Mouse (Mus musculus) intestine, postnatal 0 days (tissue): ENCODE measurements around the gene Cebpb. TPM values are rescaled to one million over a fixed set of nuclear protein-coding genes. Genes with fewer than 3 reads are reported as not detected.

Source experiments
- ATAC-seq: fragments of 200-750 bp; cut with Nextera tagmentation; 2 replicates; pipeline ENCODE4 v1.8.0; 2017; ENCODE audit warnings: mild to moderate bottlenecking, moderate TSS enrichment, moderate library complexity
- H3K27ac ChIP-seq: fragments of 300-500 bp; sonication (generic); 2 replicates; pipeline ENCODE4 v1.5.1; 2014; ENCODE audit warnings: mild to moderate bottlenecking, low read depth, low read length, moderate library complexity
- H3K27me3 ChIP-seq: fragments of 300-500 bp; sonication (generic); replicated peaks from 2 replicates; pipeline ENCODE4 v1.6.1; 2014; ENCODE audit warnings: low read length, mixed read lengths; ENCODE audit not compliant: control insufficient read depth, insufficient read depth
- H3K36me3 ChIP-seq: fragments of 300-500 bp; sonication (generic); 2 replicates; pipeline ENCODE4 v1.6.1; 2014; ENCODE audit warnings: mild to moderate bottlenecking, moderate library complexity; ENCODE audit not compliant: control insufficient read depth, insufficient read depth
- H3K4me1 ChIP-seq: fragments of 300-500 bp; sonication (generic); replicated peaks from 2 replicates; pipeline ENCODE4 v1.6.1; 2014; ENCODE audit warnings: antibody characterized with exemption, low read length, mixed read lengths; ENCODE audit not compliant: control insufficient read depth, insufficient read depth
- H3K4me2 ChIP-seq: fragments of 300-500 bp; sonication (generic); replicated peaks from 2 replicates; pipeline ENCODE4 v1.6.1; 2014; ENCODE audit warnings: low read depth, mild to moderate bottlenecking, moderate library complexity
- H3K4me3 ChIP-seq: fragments of 300-500 bp; sonication (generic); 2 replicates; pipeline ENCODE4 v1.5.1; 2014; ENCODE audit warnings: low read depth, low read length
- H3K9ac ChIP-seq: fragments of 300-500 bp; sonication (generic); 2 replicates; pipeline ENCODE4 v1.6.1; 2014; ENCODE audit warnings: mild to moderate bottlenecking, low read depth, low read length
- H3K9me3 ChIP-seq: fragments of 300-500 bp; sonication (generic); 2 replicates; pipeline ENCODE4 v1.6.1; 2016; ENCODE audit warnings: mixed run types; ENCODE audit not compliant: control insufficient read depth
- CTCF ChIP-seq: sonication (generic); IDR thresholded peaks from 2 replicates; pipeline ENCODE4 v1.5.1; 2016; ENCODE audit warnings: low read depth, mild to moderate bottlenecking, control low read depth, antibody characterized with exemption, moderate library complexity
- WGBS: fragments of 180-500 bp; shearing (Covaris S2); extraction: QIAGEN DNeasy Blood & Tissue Kit; methylation state at CpG from one replicate; pipeline ENCODE4 v1.1.7; 2014; 5-methylcytosine and 5-hydroxymethylcytosine counted together
- polyA plus RNA-seq: library from polyadenylated mRNA; unstranded; fragments of >200 nt; fragmentation: Nextera tagmentation; extraction: Ambion mirVana; gene quantifications from 2 replicates; pipeline ENCODE4 v1.2.1, GENCODE M21; 2015

Cebpb gene
- polyA plus RNA-seq, 1 experiment from 2014 or later, result 52.6 TPM

DNA sequence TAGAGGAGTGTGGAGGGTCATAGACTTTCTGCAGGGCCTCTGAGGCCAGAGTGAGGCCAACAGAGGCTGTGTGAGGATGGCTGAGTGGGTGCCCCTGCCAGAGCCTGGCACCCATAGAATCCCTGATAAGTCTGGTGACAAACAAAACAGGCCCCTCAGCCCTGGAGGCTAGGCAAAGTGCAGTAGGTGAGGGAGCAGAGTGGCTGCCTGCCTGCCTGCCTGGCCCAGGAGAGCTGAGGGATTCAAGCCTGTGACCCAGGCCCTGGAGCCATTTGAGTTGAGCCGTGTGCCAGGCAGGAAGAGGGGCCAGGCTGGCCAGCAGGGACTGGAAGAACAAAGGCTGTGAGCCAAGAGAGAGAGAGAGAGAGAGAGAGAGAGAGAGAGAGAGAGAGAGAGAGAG is 5.5 kb downstream of the Cebpb start:
- H3K4me1 ChIP-seq, result 0 out of 2 replicates have a peak, but pooled peaks cover 6% of the 10 kb centered on the region

DNA sequence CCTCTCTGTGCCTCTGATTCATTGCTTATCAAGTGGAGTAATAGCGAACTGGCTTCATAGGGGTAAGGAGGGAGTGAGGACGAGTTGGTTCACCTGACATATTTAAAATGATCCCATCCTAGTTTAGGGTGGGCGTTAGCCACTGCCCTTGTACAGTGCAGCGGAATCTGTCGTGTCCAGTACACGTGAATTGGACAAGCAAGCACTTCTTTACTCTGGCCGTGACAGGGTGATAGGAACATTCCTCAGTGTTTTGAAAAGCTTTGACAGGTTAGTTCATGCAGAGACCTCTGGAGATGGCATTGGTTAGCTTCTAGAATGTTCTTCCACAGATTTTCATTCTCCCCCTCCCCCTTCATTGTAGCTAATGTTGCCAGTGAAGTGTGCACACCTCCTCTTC is 6.2 kb downstream of the Cebpb start:
- Histone ChIP-seq H3K4me3 (no peak overlapping the region), H3K27me3 (no peaks in the 10 kb centered on the region), H3K4me2 (no peak overlapping the region), H3K36me3 (peaks cover 6% of the 10 kb centered on the region; the same call in 1 of the 2 replicates), H3K4me1 (0 out of 2 replicates have a peak, but pooled peaks cover 6% of the 10 kb centered on the region), H3K27ac (peak overlapping the region; percentile 68; the same call in 1 of the 2 replicates), H3K9me3 (no peaks in the 10 kb centered on the region), H3K9ac (no peak overlapping the region)
- 94% methylated on average over 7 of the region's 7 CpGs for WGBS
- no peak for ATAC-seq
- no peak for TF ChIP-seq CTCF

More for the DNA sequence above, 5.5 kb downstream of the Cebpb start:
- Histone ChIP-seq H3K27me3 (no peaks in the 10 kb centered on the region), H3K4me3 (no peak overlapping the region), H3K27ac (no peak overlapping the region; the same call in 1 of the 2 replicates), H3K4me2 (no peak overlapping the region), H3K36me3 (peaks cover 6% of the 10 kb centered on the region; the same call in 1 of the 2 replicates), H3K9ac (no peak overlapping the region), H3K9me3 (no peaks in the 10 kb centered on the region)
- no peak for ATAC-seq
- no peak for TF ChIP-seq CTCF
- WGBS, result 42% methylated on average over 1 of the region's 1 CpGs

DNA sequence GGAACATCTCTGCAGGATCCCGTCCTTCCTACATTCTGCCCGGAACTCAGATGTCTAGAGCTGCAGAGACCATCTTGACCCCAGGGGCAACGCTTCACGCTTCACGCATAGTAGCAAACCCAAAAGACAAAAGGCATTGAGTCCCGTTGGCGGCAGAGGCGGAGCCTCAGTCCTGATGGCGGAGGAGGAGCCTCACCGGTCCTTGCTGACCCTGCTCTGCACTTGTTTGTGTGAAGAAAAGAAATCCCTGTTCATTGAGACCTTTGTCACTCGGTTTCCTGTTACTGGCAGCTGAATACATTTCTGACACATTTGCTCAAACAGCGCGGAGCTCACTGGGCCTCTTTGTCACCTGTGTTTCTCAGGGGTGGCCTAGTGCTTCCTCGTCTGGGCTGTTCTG is 6.8 kb downstream of the Cebpb start:
- peak; percentile 31 for ATAC-seq
- H3K4me1 ChIP-seq, result 0 out of 2 replicates have a peak, but pooled peaks cover 6% of the 10 kb centered on the region
- H3K9me3 ChIP-seq, result no peaks in the 10 kb centered on the region
- H3K27ac ChIP-seq, result peak overlapping the region; percentile 68
- H3K36me3 ChIP-seq, result peaks cover 6% of the 10 kb centered on the region; the same call in 1 of the 2 replicates
- 0 out of 2 replicates have a peak overlapping the region, but pooled peaks have one; percentile 22 for H3K9ac ChIP-seq
- no peak for TF ChIP-seq CTCF
- H3K4me2 ChIP-seq, result no peak overlapping the region
- WGBS, result 62% methylated on average over 14 of the region's 14 CpGs
- no peaks in the 10 kb centered on the region for H3K27me3 ChIP-seq
- no peak overlapping the region for H3K4me3 ChIP-seq

DNA sequence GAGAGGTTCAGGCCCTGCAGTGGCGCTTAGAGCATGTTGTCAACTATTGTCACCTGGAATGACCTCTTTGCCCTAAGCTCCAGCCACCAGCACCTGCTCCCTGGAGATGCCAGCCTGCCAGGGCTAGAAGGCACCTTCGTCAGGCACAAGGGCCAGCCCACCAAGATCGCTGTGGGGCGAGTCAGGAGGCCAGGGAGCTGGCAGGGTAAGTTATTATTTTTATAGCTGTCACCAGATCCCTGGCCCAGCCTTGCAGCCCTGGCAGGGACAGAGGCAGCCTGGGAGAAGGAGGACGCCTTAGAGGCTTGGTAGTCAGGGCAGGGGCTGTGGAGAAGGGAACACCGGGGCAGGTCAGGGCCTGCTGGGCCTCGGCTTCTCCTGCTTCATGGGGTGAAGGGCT is 7.4 kb downstream of the Cebpb start:
- 43% methylated on average over 7 of the region's 7 CpGs for WGBS
- H3K4me3 ChIP-seq, result no peak overlapping the region
- H3K36me3 ChIP-seq, result peaks cover 6% of the 10 kb centered on the region; the same call in 1 of the 2 replicates
- TF ChIP-seq CTCF, result no peak
- no peak overlapping the region for H3K4me2 ChIP-seq
- peak overlapping the region; percentile 68 for H3K27ac ChIP-seq
- H3K4me1 ChIP-seq, result peaks cover 6% of the 10 kb centered on the region; the same call in 1 of the 2 replicates
- H3K9ac ChIP-seq, result 0 out of 2 replicates have a peak overlapping the region, but pooled peaks have one; percentile 22
- no peaks in the 10 kb centered on the region for H3K27me3 ChIP-seq
- peak; percentile 31 for ATAC-seq
- no peaks in the 10 kb centered on the region for H3K9me3 ChIP-seq

DNA sequence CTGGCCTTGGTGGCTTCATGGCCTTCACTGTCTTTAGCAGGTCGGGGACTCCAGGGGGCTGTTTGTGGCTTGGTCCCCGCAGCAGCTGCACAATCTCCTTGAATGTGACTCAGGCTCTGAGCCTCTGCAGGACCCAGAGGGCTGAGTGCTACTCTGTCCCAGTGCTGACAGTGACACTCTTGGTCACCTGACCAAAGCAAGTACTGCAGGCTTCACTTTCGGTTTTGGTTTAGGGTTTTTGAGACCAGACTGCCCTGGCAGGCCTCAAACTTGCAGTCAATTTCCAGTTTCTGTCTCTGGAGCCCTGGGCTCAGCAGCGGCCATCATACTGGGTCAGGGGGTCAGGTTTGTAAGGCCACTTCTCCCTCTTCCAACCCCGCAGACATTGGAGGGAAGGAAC is 9.2 kb downstream of the Cebpb start:
- TF ChIP-seq CTCF, result no peak
- peak overlapping the region; percentile 80 for H3K27ac ChIP-seq
- H3K36me3 ChIP-seq, result no peaks in the 10 kb centered on the region

DNA sequence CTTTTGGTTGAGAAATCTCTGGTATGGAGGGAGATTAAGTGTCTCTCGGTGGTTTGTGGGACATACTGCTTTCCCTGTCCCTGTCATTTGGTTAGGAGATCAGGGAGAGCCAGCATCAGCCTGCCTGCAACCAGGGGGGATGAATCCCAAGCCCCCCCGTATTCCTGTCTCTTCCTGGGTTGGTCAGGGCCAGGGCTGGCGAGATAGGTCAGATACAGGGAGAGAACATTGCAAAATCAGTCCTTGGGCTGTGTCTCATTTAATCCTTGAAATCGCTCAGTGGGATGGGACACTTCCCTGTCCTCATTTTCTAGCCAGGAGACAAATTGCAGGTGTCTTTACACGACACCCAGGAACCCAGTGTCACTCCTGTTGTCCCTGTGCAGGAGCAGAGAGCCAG is 11.3 kb downstream of the Cebpb start:
- H3K27me3 ChIP-seq, result no peaks in the 10 kb centered on the region
- 76% methylated on average over 5 of the region's 5 CpGs for WGBS
- TF ChIP-seq CTCF, result no peak

More for the DNA sequence above, 9.2 kb downstream of the Cebpb start:
- H3K27me3 ChIP-seq, result no peaks in the 10 kb centered on the region
- peak overlapping the region; percentile 24; the same call in 1 of the 2 replicates for H3K4me2 ChIP-seq
- WGBS, result 14% methylated on average over 5 of the region's 5 CpGs
- H3K4me1 ChIP-seq, result peaks cover 4% of the 10 kb centered on the region
- H3K9me3 ChIP-seq, result no peaks in the 10 kb centered on the region
- ATAC-seq, result peak; percentile 63
- peak overlapping the region; percentile 0; the same call in 1 of the 2 replicates for H3K9ac ChIP-seq
- H3K4me3 ChIP-seq, result no peak overlapping the region

More for the DNA sequence above, 11.3 kb downstream of the Cebpb start:
- Histone ChIP-seq H3K4me1 (peaks cover 4% of the 10 kb centered on the region), H3K9me3 (no peaks in the 10 kb centered on the region), H3K36me3 (no peaks in the 10 kb centered on the region), H3K4me2 (no peak overlapping the region), H3K4me3 (no peak overlapping the region), H3K27ac (no peak overlapping the region), H3K9ac (no peak overlapping the region)
- ATAC-seq, result no peak
